Mouse (Mus musculus) bone marrow macrophage, adult 2 months (primary cell): ENCODE data around the gene Ncaph.

Experiments
- CTCF ChIP-seq: IDR thresholded peaks from 2 replicates; pipeline ENCODE4 v1.5.1; 2012; ENCODE audit warnings: low read depth, mild to moderate bottlenecking, low read length, moderate library complexity
- POLR2A ChIP-seq: IDR thresholded peaks from 2 replicates; pipeline ENCODE4 v1.6.1; 2012; ENCODE audit warnings: mild to moderate bottlenecking, low read depth, low read length, borderline replicate concordance

DNA sequence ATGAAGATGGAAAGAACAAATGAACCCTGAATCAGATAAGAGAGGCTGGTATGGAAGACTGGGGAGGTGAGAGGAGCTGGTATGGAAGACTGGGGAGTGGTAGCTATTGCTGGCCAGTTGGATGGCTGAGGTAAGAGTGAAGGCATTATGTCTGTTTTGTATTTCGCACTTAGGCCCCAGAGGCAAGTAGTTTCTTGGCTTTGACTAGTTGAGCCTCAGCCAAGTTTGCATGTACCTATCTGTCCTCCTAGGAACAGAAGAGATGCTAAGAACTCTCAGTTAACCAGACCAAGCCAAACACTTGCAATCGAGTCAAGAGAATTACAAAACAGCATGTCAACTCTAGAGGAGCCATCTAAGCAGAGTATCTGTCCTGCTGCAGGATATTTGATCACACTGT, 59.6 kb downstream of the Ncaph start:
- TF ChIP-seq POLR2A (no peak), CTCF (no peak)
